Mouse (Mus musculus) stomach, embryonic 16.5 days (tissue): Measurements from ENCODE around the gene 1810030O07Rik. TPM values are rescaled to one million over a fixed set of nuclear protein-coding genes. Genes with fewer than 3 reads are reported as not detected.

ENCODE experiments used
- ATAC-seq: fragments of 200-750 bp; cut with Nextera tagmentation; 2 replicates; pipeline ENCODE4 v1.8.0; 2017; ENCODE audit warnings: moderate number of reproducible peaks, moderate TSS enrichment; ENCODE audit not compliant: insufficient read depth, low FRiP score
- H3K27ac ChIP-seq: fragments of 300-500 bp; sonication (generic); 2 replicates; pipeline ENCODE4 v1.5.1; 2014; ENCODE audit warnings: low read length
- H3K27me3 ChIP-seq: fragments of 300-500 bp; sonication (generic); 2 replicates; pipeline ENCODE4 v1.6.1; 2014; ENCODE audit warnings: low read length, control low read depth, mixed read lengths; ENCODE audit not compliant: control insufficient read depth, insufficient read depth
- H3K36me3 ChIP-seq: fragments of 300-500 bp; sonication (generic); 2 replicates; pipeline ENCODE4 v1.6.1; 2014; ENCODE audit warnings: low read length; ENCODE audit not compliant: control insufficient read depth, insufficient read depth
- H3K4me1 ChIP-seq: fragments of 300-500 bp; sonication (generic); 2 replicates; pipeline ENCODE4 v1.6.1; 2014; ENCODE audit warnings: low read length, control low read depth, mixed read lengths; ENCODE audit not compliant: control insufficient read depth, insufficient read depth
- H3K4me2 ChIP-seq: fragments of 300-500 bp; sonication (generic); 2 replicates; pipeline ENCODE4 v1.6.1; 2014; ENCODE audit warnings: low read depth, low read length, mixed read lengths
- H3K4me3 ChIP-seq: fragments of 300-500 bp; sonication (generic); replicated peaks from 2 replicates; pipeline ENCODE4 v1.5.1; 2014; ENCODE audit warnings: mild to moderate bottlenecking, low read length
- H3K9ac ChIP-seq: fragments of 300-500 bp; sonication (generic); 2 replicates; pipeline ENCODE4 v1.6.1; 2014; ENCODE audit warnings: low read length
- H3K9me3 ChIP-seq: fragments of 300-500 bp; sonication (generic); replicated peaks from 2 replicates; pipeline ENCODE4 v1.6.1; 2016; ENCODE audit warnings: low read length, control low read depth; ENCODE audit not compliant: control insufficient read depth
- WGBS: fragments of 180-500 bp; shearing (Covaris S2); extraction: QIAGEN DNeasy Blood & Tissue Kit; methylation state at CpG from one replicate; pipeline ENCODE4 v1.1.7; 2014; 5-methylcytosine and 5-hydroxymethylcytosine counted together
- polyA plus RNA-seq: library from polyadenylated mRNA; unstranded; fragments of >200 nt; fragmentation: Nextera tagmentation; extraction: Ambion mirVana; gene quantifications from 2 replicates; pipeline ENCODE4 v1.2.1, GENCODE M21; 2015

The 1810030O07Rik gene
- 32.6 and 33.9 TPM in 2 replicates for polyA plus RNA-seq

DNA sequence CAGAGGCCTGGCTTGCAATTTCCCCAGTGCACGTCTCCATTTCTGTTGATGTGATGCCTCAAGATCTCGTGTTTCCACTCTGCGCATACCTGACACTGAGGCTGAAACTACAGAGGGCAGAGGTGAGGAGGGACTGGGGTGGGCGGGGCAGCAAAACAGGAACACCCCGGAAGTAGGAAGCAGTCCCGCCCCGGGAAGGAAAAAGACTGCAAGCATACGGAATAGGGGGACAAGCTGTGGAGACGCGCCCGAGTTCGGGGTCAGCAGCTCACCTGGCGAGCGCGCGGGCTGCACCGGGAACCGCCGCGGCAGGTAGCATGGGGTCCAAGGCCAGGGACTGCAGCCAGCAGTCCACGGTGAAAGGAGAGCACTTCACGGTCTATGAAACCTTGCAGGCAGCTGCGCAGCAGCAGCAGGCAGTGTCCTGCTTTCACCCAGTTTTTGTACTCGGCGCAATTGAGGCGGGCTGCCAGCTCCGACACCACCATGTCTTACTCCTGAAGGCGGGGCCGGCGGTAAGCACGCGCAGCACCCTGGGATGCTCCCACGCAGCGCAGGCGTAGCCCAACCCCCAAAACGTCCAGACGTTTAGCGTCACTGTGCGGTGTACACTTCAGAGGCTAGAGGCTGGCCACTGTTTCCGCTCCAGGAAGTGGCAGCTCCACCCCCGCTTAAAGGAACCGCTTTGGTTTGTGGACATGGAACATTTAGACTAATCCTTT is at the start of gene 1810030O07Rik:
Gene 1810030O07Rik (minus strand): TSS at position 615 of the 722 bp plus-strand sequence.
- 9% methylated on average over 42 of the region's 42 CpGs for WGBS
- Histone ChIP-seq H3K9ac (peak within 1 kb of the TSS; percentile 77), H3K9me3 (no peaks in the 10 kb centered on the region), H3K36me3 (no peaks in the 10 kb centered on the region), H3K4me1 (no peaks in the 10 kb centered on the region), H3K4me3 (peak within 1 kb of the TSS; percentile 72), H3K4me2 (peak within 1 kb of the TSS; percentile 56), H3K27me3 (no peaks in the 10 kb centered on the region; the same call in 1 of the 2 replicates), H3K27ac (peak within 1 kb of the TSS; percentile 94)
- peak; percentile 100 for ATAC-seq

DNA sequence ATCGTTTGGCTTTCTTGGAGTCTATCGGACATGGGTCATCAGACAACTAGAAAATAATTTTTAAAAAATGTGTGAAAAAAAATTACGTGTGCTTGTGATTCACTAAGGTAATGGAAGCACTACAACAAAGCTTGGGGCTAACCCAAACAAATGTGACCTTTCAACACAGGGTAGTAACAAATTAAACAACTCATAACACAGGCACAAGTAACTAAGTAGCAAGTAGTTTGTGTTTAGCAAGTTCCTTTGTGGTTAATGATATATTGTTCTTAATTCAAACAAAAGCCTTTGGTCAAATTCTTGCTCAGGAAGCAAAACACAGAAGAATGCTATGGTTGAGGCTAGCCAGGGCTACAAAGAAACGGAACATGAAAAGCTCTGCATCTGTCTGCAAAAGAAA is 42.6 kb upstream of the 1810030O07Rik start:
- WGBS, result 85% methylated on average over 4 of the region's 4 CpGs
- ATAC-seq, result no peak
- H3K9me3 ChIP-seq, result no peaks in the 10 kb centered on the region

DNA sequence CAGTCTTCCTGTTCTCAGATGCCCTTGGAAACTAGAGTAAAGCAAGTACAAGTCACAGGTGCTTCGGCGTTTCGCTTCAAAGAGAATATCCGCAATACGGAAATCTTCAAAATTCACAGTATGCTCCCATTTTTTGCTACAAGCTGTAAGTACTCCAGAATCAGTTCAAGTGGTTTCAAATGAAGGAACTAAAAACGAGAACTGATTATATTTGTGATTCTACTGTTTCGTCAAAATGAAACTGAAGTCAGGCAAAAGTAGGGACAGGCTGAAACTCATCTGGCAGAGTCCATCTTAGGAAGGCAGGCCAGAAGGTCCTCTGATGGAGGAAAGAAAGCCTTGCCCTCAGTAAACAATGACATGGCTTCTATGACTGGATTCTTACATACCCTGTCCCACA is 40.3 kb upstream of the 1810030O07Rik start:
- Histone ChIP-seq H3K4me3 (no peak overlapping the region), H3K9ac (no peak overlapping the region), H3K4me2 (no peak overlapping the region), H3K36me3 (no peaks in the 10 kb centered on the region), H3K27me3 (no peaks in the 10 kb centered on the region; the same call in 1 of the 2 replicates), H3K9me3 (no peaks in the 10 kb centered on the region), H3K4me1 (no peaks in the 10 kb centered on the region), H3K27ac (no peak overlapping the region)
- 91% methylated on average over 7 of the region's 7 CpGs for WGBS
- ATAC-seq, result no peak

More for the DNA sequence above, 42.6 kb upstream of the 1810030O07Rik start:
- H3K4me1 ChIP-seq, result no peaks in the 10 kb centered on the region
- H3K36me3 ChIP-seq, result no peaks in the 10 kb centered on the region
- H3K27me3 ChIP-seq, result no peaks in the 10 kb centered on the region; the same call in 1 of the 2 replicates
- H3K4me3 ChIP-seq, result no peak overlapping the region
- no peak overlapping the region for H3K9ac ChIP-seq
- no peak overlapping the region for H3K4me2 ChIP-seq
- no peak overlapping the region for H3K27ac ChIP-seq

DNA sequence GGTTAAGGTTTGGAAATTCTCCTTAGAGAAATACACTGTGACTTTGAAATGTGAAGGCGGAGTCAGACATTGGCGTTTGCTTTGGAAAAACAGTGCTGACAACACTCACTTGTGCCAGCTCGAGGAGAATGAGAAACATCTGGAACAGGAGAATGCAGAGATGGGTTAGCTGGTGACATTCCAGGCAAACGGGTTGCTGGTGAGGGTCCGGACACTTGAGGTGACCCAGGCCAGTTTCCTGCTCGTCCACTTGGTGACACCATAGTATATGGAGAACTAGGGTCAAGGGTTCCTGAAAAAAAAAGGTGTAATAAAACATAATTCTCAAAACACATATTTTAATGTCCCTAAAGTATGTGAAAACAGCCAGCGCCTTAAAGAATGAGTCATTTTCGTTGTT is 13.4 kb upstream of the 1810030O07Rik start:
- Histone ChIP-seq H3K27ac (no peak overlapping the region), H3K4me3 (no peak overlapping the region), H3K36me3 (no peaks in the 10 kb centered on the region), H3K27me3 (no peaks in the 10 kb centered on the region; the same call in 1 of the 2 replicates), H3K9me3 (no peaks in the 10 kb centered on the region), H3K4me2 (no peak overlapping the region), H3K4me1 (no peaks in the 10 kb centered on the region), H3K9ac (no peak overlapping the region)
- WGBS, result 71% methylated on average over 8 of the region's 8 CpGs
- no peak for ATAC-seq

DNA sequence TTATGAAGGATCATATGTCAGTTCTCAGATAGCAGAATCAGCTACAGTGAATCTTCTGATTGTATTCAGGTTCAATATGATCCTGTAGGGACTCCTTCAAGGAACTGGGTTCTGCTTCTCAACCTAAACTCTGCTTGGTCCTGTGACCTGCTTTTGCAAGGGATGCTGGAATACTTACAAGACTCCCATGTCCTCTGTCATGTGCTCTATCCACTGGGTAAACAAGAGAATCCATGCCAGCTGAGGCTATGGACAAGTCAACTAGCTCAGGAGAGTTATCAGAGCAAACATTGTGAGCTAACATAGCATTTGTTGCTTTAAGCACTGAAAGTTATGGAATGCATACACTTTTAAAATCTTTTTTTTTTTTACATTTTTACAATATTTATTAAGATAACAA is 12.6 kb upstream of the 1810030O07Rik start:
- Histone ChIP-seq H3K27ac (no peak overlapping the region), H3K27me3 (no peaks in the 10 kb centered on the region; the same call in 1 of the 2 replicates), H3K4me1 (no peaks in the 10 kb centered on the region), H3K4me2 (no peak overlapping the region), H3K9ac (no peak overlapping the region), H3K36me3 (no peaks in the 10 kb centered on the region), H3K9me3 (no peaks in the 10 kb centered on the region), H3K4me3 (no peak overlapping the region)
- ATAC-seq, result no peak

DNA sequence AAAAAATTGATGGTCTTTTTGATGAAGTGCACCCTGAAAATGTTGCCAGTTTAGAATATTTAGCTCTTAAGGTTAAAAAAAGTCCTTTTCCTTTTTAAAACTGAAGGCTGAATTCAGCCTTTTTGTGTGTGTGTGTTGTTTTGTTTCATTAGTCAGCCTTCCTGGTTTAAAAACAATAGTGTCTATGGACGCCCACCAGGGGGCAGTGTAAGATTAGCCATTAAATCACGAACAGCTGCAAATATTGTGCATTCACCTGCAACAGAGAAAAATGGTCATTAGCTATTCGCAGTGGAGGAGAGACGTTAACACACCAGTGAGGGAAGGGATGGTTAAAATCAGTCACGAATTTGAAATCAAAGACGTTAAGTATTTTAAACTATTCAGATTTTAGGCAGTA is 3.9 kb upstream of the 1810030O07Rik start:
- H3K27me3 ChIP-seq, result no peaks in the 10 kb centered on the region; the same call in 1 of the 2 replicates
- 28% methylated on average over 6 of the region's 6 CpGs for WGBS

DNA sequence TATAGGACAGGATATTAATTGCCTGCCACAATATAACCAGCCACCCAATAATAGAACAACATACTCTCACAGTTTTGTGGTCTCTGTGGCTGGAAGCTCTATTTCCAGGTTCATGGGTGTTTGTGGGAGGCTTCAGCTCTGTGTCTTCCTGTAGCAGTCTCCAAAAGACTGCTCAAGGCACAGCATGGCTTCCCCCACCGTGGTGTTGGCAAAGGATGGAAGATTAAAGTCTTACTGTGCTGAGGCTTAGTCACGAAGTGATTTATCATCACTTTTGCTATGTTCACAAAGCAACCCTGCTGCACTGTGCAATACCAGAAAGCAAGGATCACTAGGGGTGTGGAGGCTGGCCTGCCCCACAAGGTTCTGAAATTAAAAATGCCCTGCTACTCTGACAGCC is 19.6 kb downstream of the 1810030O07Rik start:
- Histone ChIP-seq H3K9me3 (no peaks in the 10 kb centered on the region), H3K27me3 (no peaks in the 10 kb centered on the region), H3K27ac (no peak overlapping the region), H3K4me1 (no peaks in the 10 kb centered on the region), H3K4me3 (no peak overlapping the region), H3K9ac (no peak overlapping the region), H3K4me2 (no peak overlapping the region), H3K36me3 (no peaks in the 10 kb centered on the region)
- ATAC-seq, result no peak
- 71% methylated on average over 2 of the region's 2 CpGs for WGBS

More for the DNA sequence above, 3.9 kb upstream of the 1810030O07Rik start:
- no peak overlapping the region for H3K27ac ChIP-seq
- H3K4me3 ChIP-seq, result no peak overlapping the region
- H3K36me3 ChIP-seq, result no peaks in the 10 kb centered on the region
- H3K4me1 ChIP-seq, result no peaks in the 10 kb centered on the region
- no peak overlapping the region for H3K9ac ChIP-seq
- H3K9me3 ChIP-seq, result no peaks in the 10 kb centered on the region
- no peak overlapping the region for H3K4me2 ChIP-seq
- ATAC-seq, result no peak

DNA sequence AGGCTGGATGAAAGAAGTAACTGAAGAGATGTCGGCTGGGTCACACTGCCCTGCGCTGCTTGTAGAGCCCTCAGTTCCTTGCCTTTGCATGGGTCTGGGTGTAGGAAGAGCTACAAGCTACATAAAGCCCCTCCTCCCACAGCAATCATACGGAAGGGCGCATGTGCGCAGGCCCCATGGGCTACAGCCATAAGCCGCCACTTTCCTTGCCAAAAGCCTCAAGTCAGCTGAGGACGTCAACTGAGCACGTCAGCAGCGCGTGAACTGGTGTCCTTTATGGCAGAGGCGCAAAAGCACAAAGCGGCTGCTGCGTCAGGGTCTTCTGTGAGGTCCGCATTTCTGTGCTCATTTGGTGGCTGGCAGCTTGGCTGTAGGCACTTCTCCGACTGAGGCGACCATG is 21.6 kb downstream of the 1810030O07Rik start:
- H3K9me3 ChIP-seq, result no peaks in the 10 kb centered on the region
- H3K4me3 ChIP-seq, result no peak overlapping the region
- H3K36me3 ChIP-seq, result no peaks in the 10 kb centered on the region
- no peaks in the 10 kb centered on the region for H3K27me3 ChIP-seq
- no peak overlapping the region for H3K27ac ChIP-seq
- no peak overlapping the region for H3K9ac ChIP-seq
- WGBS, result 90% methylated on average over 16 of the region's 16 CpGs
- H3K4me1 ChIP-seq, result no peaks in the 10 kb centered on the region
- no peak overlapping the region for H3K4me2 ChIP-seq
- no peak for ATAC-seq

DNA sequence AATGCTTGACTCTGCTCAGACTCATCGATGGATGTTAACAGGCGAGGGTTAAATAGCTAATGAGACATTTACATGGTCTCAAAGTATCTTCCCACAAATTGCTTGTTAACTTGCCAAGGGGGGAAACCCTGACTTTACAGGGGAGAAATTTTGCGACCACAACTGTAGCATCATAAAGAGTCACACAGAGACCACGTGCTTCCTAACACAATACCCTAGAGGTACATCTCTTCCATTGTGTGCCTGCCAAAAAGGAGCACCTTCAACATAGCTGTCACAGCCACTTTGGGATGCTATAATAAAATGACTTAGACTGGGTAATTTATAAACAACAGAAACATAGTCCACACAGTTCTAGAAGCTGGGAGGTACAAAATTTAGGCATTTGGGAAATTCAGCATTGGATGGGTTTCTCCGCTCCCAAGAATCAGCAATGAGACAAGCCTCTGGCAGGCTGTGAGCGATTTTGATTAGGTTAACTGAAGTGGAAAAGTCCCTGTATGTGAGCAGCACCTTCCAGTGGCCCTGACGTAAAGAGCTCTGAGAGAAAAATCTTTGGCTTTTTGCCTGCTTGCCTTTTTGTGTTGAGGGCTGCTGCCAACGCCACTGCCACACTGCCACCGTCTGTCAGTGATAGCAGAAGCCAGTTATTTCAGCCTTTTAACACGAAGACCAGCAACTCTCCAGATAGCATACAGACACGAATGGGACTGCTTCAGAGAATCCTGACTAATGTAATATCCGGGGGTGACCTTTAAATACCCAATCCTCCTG is 27.8 kb downstream of the 1810030O07Rik start:
- WGBS, result 64% methylated on average over 12 of the region's 12 CpGs
- Histone ChIP-seq H3K27me3 (no peaks in the 10 kb centered on the region), H3K9me3 (no peaks in the 10 kb centered on the region), H3K27ac (no peak overlapping the region), H3K36me3 (no peaks in the 10 kb centered on the region), H3K4me3 (no peak overlapping the region), H3K9ac (no peak overlapping the region), H3K4me1 (no peaks in the 10 kb centered on the region), H3K4me2 (no peak overlapping the region)
- ATAC-seq, result no peak
